Mouse (Mus musculus): Measurements from ENCODE around the gene Vgll4. TPM values are rescaled to one million over a fixed set of nuclear protein-coding genes. Genes with fewer than 3 reads are reported as not detected.

Gene Vgll4
- polyA plus RNA-seq, 1 experiment from 2014 or later, result 10.4 TPM

- Histone ChIP-seq H3K27ac (no peak overlapping the region), H3K79me2 (ENCODE audit: inconsistent target) (no peaks in the 10 kb centered on the region), H3K36me3 (ENCODE audit: inconsistent target) (no peaks in the 10 kb centered on the region), H3K4me3 (ENCODE audit: inconsistent target) (no peak overlapping the region)
- WGBS (ENCODE audit: missing documents), result 69% methylated on average over 2 of the region's 2 CpGs
These were observed 126.9 kb downstream of the Vgll4 start for GRCm38 (mm10) chr6:114842863-114843262.

- Histone ChIP-seq H3K36me3 (ENCODE audit: inconsistent target) (no peaks in the 10 kb centered on the region), H3K4me3 (ENCODE audit: inconsistent target) (no peak overlapping the region), H3K79me2 (ENCODE audit: inconsistent target) (no peaks in the 10 kb centered on the region), H3K27ac (no peak overlapping the region)
- 52% methylated on average over 3 of the region's 3 CpGs for WGBS (ENCODE audit: missing documents)
These were observed 127.7 kb downstream of the Vgll4 start for GRCm38 (mm10) chr6:114842131-114842530.

- H3K27ac ChIP-seq, result no peak overlapping the region
- no peak overlapping the region for H3K4me3 ChIP-seq (ENCODE audit: inconsistent target)
- WGBS (ENCODE audit: missing documents), result 32% methylated on average over 7 of the region's 7 CpGs
- H3K36me3 ChIP-seq (ENCODE audit: inconsistent target), result no peaks in the 10 kb centered on the region
- H3K79me2 ChIP-seq (ENCODE audit: inconsistent target), result no peaks in the 10 kb centered on the region
These were observed 129.8 kb downstream of the Vgll4 start for GRCm38 (mm10) chr6:114840012-114840411.

GRCm38 (mm10) chr6:114838872-114839271 lies 130.9 kb downstream of the Vgll4 start:
- Histone ChIP-seq H3K27ac (no peak overlapping the region), H3K4me3 (ENCODE audit: inconsistent target) (no peak overlapping the region), H3K79me2 (ENCODE audit: inconsistent target) (no peaks in the 10 kb centered on the region), H3K36me3 (ENCODE audit: inconsistent target) (no peaks in the 10 kb centered on the region)
- WGBS (ENCODE audit: missing documents), result 100% methylated on average over 4 of the region's 4 CpGs

GRCm38 (mm10) chr6:114836433-114836832 lies 133.4 kb downstream of the Vgll4 start:
- Histone ChIP-seq H3K4me3 (ENCODE audit: inconsistent target) (no peak overlapping the region), H3K79me2 (ENCODE audit: inconsistent target) (no peaks in the 10 kb centered on the region), H3K36me3 (ENCODE audit: inconsistent target) (no peaks in the 10 kb centered on the region), H3K27ac (no peak overlapping the region)
- 95% methylated on average over 3 of the region's 3 CpGs for WGBS (ENCODE audit: missing documents)

GRCm38 (mm10) chr6:114835752-114836151 lies 134.0 kb downstream of the Vgll4 start:
- WGBS (ENCODE audit: missing documents), result 91% methylated on average over 1 of the region's 1 CpGs
- Histone ChIP-seq H3K27ac (no peak overlapping the region), H3K79me2 (ENCODE audit: inconsistent target) (no peaks in the 10 kb centered on the region), H3K36me3 (ENCODE audit: inconsistent target) (no peaks in the 10 kb centered on the region), H3K4me3 (ENCODE audit: inconsistent target) (no peak overlapping the region)

- Histone ChIP-seq H3K4me3 (ENCODE audit: inconsistent target) (no peak overlapping the region), H3K36me3 (ENCODE audit: inconsistent target) (no peaks in the 10 kb centered on the region), H3K27ac (no peak overlapping the region), H3K79me2 (ENCODE audit: inconsistent target) (no peaks in the 10 kb centered on the region)
- 96% methylated on average over 7 of the region's 7 CpGs for WGBS (ENCODE audit: missing documents)
These were observed 134.4 kb downstream of the Vgll4 start for GRCm38 (mm10) chr6:114835344-114835743.

GRCm38 (mm10) chr6:114833791-114834346 lies 135.9 kb downstream of the Vgll4 start:
- Histone ChIP-seq H3K79me2 (ENCODE audit: inconsistent target) (no peaks in the 10 kb centered on the region), H3K27ac (no peak overlapping the region), H3K4me3 (ENCODE audit: inconsistent target) (no peak overlapping the region), H3K36me3 (ENCODE audit: inconsistent target) (no peaks in the 10 kb centered on the region)
- WGBS (ENCODE audit: missing documents), result 85% methylated on average over 4 of the region's 4 CpGs

GRCm38 (mm10) chr6:114833058-114833685 lies 136.6 kb downstream of the Vgll4 start:
- no peaks in the 10 kb centered on the region for H3K36me3 ChIP-seq (ENCODE audit: inconsistent target)
- H3K27ac ChIP-seq, result no peak overlapping the region
- H3K79me2 ChIP-seq (ENCODE audit: inconsistent target), result no peaks in the 10 kb centered on the region
- 93% methylated on average over 9 of the region's 9 CpGs for WGBS (ENCODE audit: missing documents)
- no peak overlapping the region for H3K4me3 ChIP-seq (ENCODE audit: inconsistent target)

- 55% methylated on average over 3 of the region's 3 CpGs for WGBS (ENCODE audit: missing documents)
- Histone ChIP-seq H3K27ac (no peak overlapping the region), H3K4me3 (ENCODE audit: inconsistent target) (no peak overlapping the region), H3K36me3 (ENCODE audit: inconsistent target) (no peaks in the 10 kb centered on the region), H3K79me2 (ENCODE audit: inconsistent target) (no peaks in the 10 kb centered on the region)
These were observed 138.0 kb downstream of the Vgll4 start for GRCm38 (mm10) chr6:114831807-114832206.

GRCm38 (mm10) chr6:114829660-114830438 lies 139.9 kb downstream of the Vgll4 start:
- 87% methylated on average over 9 of the region's 9 CpGs for WGBS (ENCODE audit: missing documents)
- no peak overlapping the region for H3K4me3 ChIP-seq (ENCODE audit: inconsistent target)
- H3K27ac ChIP-seq, result no peak overlapping the region
- H3K79me2 ChIP-seq (ENCODE audit: inconsistent target), result no peaks in the 10 kb centered on the region
- no peaks in the 10 kb centered on the region for H3K36me3 ChIP-seq (ENCODE audit: inconsistent target)

- 91% methylated on average over 2 of the region's 2 CpGs for WGBS (ENCODE audit: missing documents)
- Histone ChIP-seq H3K36me3 (ENCODE audit: inconsistent target) (peaks cover 4% of the 10 kb centered on the region; the same call in 1 of the 2 replicates), H3K27ac (no peak overlapping the region), H3K79me2 (ENCODE audit: inconsistent target) (no peaks in the 10 kb centered on the region), H3K4me3 (ENCODE audit: inconsistent target) (no peak overlapping the region)
These were observed 142.9 kb downstream of the Vgll4 start for GRCm38 (mm10) chr6:114826889-114827288.

GRCm38 (mm10) chr6:114821646-114822045 lies 148.1 kb downstream of the Vgll4 start:
- Histone ChIP-seq H3K36me3 (ENCODE audit: inconsistent target) (peaks cover 6% of the 10 kb centered on the region; the same call in 1 of the 2 replicates), H3K27ac (no peak overlapping the region), H3K79me2 (ENCODE audit: inconsistent target) (no peaks in the 10 kb centered on the region), H3K4me3 (ENCODE audit: inconsistent target) (no peak overlapping the region)
- WGBS (ENCODE audit: missing documents), result 97% methylated on average over 7 of the region's 7 CpGs

- no peaks in the 10 kb centered on the region for H3K79me2 ChIP-seq (ENCODE audit: inconsistent target)
- H3K36me3 ChIP-seq (ENCODE audit: inconsistent target), result peaks cover 6% of the 10 kb centered on the region; the same call in 1 of the 2 replicates
- no peak overlapping the region for H3K27ac ChIP-seq
- no peak overlapping the region for H3K4me3 ChIP-seq (ENCODE audit: inconsistent target)
- 71% methylated on average over 9 of the region's 9 CpGs for WGBS (ENCODE audit: missing documents)
These were observed 149.8 kb downstream of the Vgll4 start for GRCm38 (mm10) chr6:114819971-114820481.

- WGBS (ENCODE audit: missing documents), result 42% methylated on average over 6 of the region's 6 CpGs
- H3K4me3 ChIP-seq (ENCODE audit: inconsistent target), result no peak overlapping the region
- no peaks in the 10 kb centered on the region for H3K79me2 ChIP-seq (ENCODE audit: inconsistent target)
- H3K36me3 ChIP-seq (ENCODE audit: inconsistent target), result peaks cover 6% of the 10 kb centered on the region; the same call in 1 of the 2 replicates
- H3K27ac ChIP-seq, result no peak overlapping the region
These were observed 151.3 kb downstream of the Vgll4 start for GRCm38 (mm10) chr6:114818471-114818870.

Measured in macrophage (primary cell).